Mouse (Mus musculus): ENCODE results near the gene Bicra. TPM values are rescaled to one million over a fixed set of nuclear protein-coding genes. Genes with fewer than 3 reads are reported as not detected.

The Bicra gene
- polyA plus RNA-seq, 1 experiment from 2014 or later = 8.9 TPM

- H3K4me1 ChIP-seq = peaks cover 16% of the 10 kb centered on the region; the same call in 1 of the 2 replicates
- H3K27ac ChIP-seq (replicated peaks) = no peak overlapping the region
- H3K4me3 ChIP-seq = no peak overlapping the region
- WGBS = 92% methylated on average over 8 of the region's 8 CpGs
- no peaks in the 10 kb centered on the region for H3K9me3 ChIP-seq
- no peaks in the 10 kb centered on the region for H3K27me3 ChIP-seq (replicated peaks; ENCODE audit: low read depth, poor library complexity, severe bottlenecking)
- DNase-seq (ENCODE audit: low spot score) = no peak
- peaks cover 34% of the 10 kb centered on the region for H3K36me3 ChIP-seq (replicated peaks)
These were observed 23.0 kb downstream of the Bicra start for GRCm38 (mm10) chr7:16024603-16025222.

- no peak overlapping the region for H3K4me3 ChIP-seq
- no peak overlapping the region for H3K27ac ChIP-seq (replicated peaks)
- 91% methylated on average over 5 of the region's 5 CpGs for WGBS
These were observed 28.2 kb downstream of the Bicra start for GRCm38 (mm10) chr7:16019256-16020094.

GRCm38 (mm10) chr7:16018016-16018810, 29.5 kb downstream of the Bicra start:
- Histone ChIP-seq H3K27me3 (replicated peaks; ENCODE audit: low read depth, poor library complexity, severe bottlenecking) (no peaks in the 10 kb centered on the region), H3K9me3 (no peaks in the 10 kb centered on the region), H3K36me3 (replicated peaks) (peaks cover 14% of the 10 kb centered on the region), H3K4me3 (no peak overlapping the region), H3K4me1 (peaks cover 21% of the 10 kb centered on the region), H3K27ac (replicated peaks) (no peak overlapping the region)
- DNase-seq (ENCODE audit: low spot score) = no peak
- WGBS = 84% methylated on average over 9 of the region's 9 CpGs

More at GRCm38 (mm10) chr7:16019256-16020094, 28.2 kb downstream of the Bicra start:
- Histone ChIP-seq H3K4me1 (peaks cover 14% of the 10 kb centered on the region; the same call in 1 of the 2 replicates), H3K27me3 (replicated peaks; ENCODE audit: low read depth, poor library complexity, severe bottlenecking) (no peaks in the 10 kb centered on the region), H3K9me3 (no peaks in the 10 kb centered on the region), H3K36me3 (replicated peaks) (peaks cover 9% of the 10 kb centered on the region)
- no peak for DNase-seq (ENCODE audit: low spot score)

GRCm38 (mm10) chr7:16015384-16015783, 32.3 kb downstream of the Bicra start:
- Histone ChIP-seq H3K27ac (replicated peaks) (no peak overlapping the region), H3K27me3 (replicated peaks; ENCODE audit: low read depth, poor library complexity, severe bottlenecking) (no peaks in the 10 kb centered on the region), H3K36me3 (replicated peaks) (peaks cover 37% of the 10 kb centered on the region), H3K9me3 (no peaks in the 10 kb centered on the region), H3K4me3 (no peak overlapping the region), H3K4me1 (peaks cover 14% of the 10 kb centered on the region)
- DNase-seq (ENCODE audit: low spot score) = no peak
- 85% methylated on average over 5 of the region's 5 CpGs for WGBS

- H3K27ac ChIP-seq (replicated peaks) = no peak overlapping the region
- 92% methylated on average over 8 of the region's 8 CpGs for WGBS
These were observed 33.1 kb downstream of the Bicra start for GRCm38 (mm10) chr7:16014521-16015175.

GRCm38 (mm10) chr7:16013722-16014275, 33.9 kb downstream of the Bicra start:
- DNase-seq (ENCODE audit: low spot score) = peak; percentile 18
- no peak overlapping the region for H3K27ac ChIP-seq (replicated peaks)
- WGBS = 50% methylated on average over 5 of the region's 5 CpGs
- H3K4me1 ChIP-seq = peaks cover 14% of the 10 kb centered on the region
- H3K36me3 ChIP-seq (replicated peaks) = peaks cover 33% of the 10 kb centered on the region
- no peaks in the 10 kb centered on the region for H3K27me3 ChIP-seq (replicated peaks; ENCODE audit: low read depth, poor library complexity, severe bottlenecking)
- H3K4me3 ChIP-seq = no peak overlapping the region
- no peaks in the 10 kb centered on the region for H3K9me3 ChIP-seq

More at GRCm38 (mm10) chr7:16014521-16015175, 33.1 kb downstream of the Bicra start:
- peaks cover 14% of the 10 kb centered on the region for H3K4me1 ChIP-seq
- DNase-seq (ENCODE audit: low spot score) = no peak
- peaks cover 36% of the 10 kb centered on the region for H3K36me3 ChIP-seq (replicated peaks)
- H3K27me3 ChIP-seq (replicated peaks; ENCODE audit: low read depth, poor library complexity, severe bottlenecking) = no peaks in the 10 kb centered on the region
- H3K9me3 ChIP-seq = no peaks in the 10 kb centered on the region
- no peak overlapping the region for H3K4me3 ChIP-seq

- no peaks in the 10 kb centered on the region for H3K27me3 ChIP-seq (replicated peaks; ENCODE audit: low read depth, poor library complexity, severe bottlenecking)
- no peak overlapping the region for H3K4me3 ChIP-seq
- peaks cover 33% of the 10 kb centered on the region for H3K36me3 ChIP-seq (replicated peaks)
- H3K9me3 ChIP-seq = no peaks in the 10 kb centered on the region
- peaks cover 14% of the 10 kb centered on the region for H3K4me1 ChIP-seq
- WGBS = 80% methylated on average over 11 of the region's 11 CpGs
- no peak overlapping the region for H3K27ac ChIP-seq (replicated peaks)
- DNase-seq (ENCODE audit: low spot score) = no peak
These were observed 35.0 kb downstream of the Bicra start for GRCm38 (mm10) chr7:16012576-16013263.

GRCm38 (mm10) chr7:16011418-16012085, 36.2 kb downstream of the Bicra start:
- H3K4me1 ChIP-seq = peaks cover 14% of the 10 kb centered on the region
- H3K27me3 ChIP-seq (replicated peaks; ENCODE audit: low read depth, poor library complexity, severe bottlenecking) = no peaks in the 10 kb centered on the region
- 93% methylated on average over 7 of the region's 7 CpGs for WGBS
- H3K9me3 ChIP-seq = no peaks in the 10 kb centered on the region
- H3K4me3 ChIP-seq = no peak overlapping the region
- H3K27ac ChIP-seq (replicated peaks) = no peak overlapping the region
- peaks cover 33% of the 10 kb centered on the region for H3K36me3 ChIP-seq (replicated peaks)
- DNase-seq (ENCODE audit: low spot score) = no peak

GRCm38 (mm10) chr7:16010649-16011048, 37.1 kb downstream of the Bicra start:
- no peak overlapping the region for H3K27ac ChIP-seq (replicated peaks)
- H3K4me3 ChIP-seq = no peak overlapping the region
- DNase-seq (ENCODE audit: low spot score) = no peak
- WGBS = 88% methylated on average over 5 of the region's 5 CpGs
- H3K9me3 ChIP-seq = no peaks in the 10 kb centered on the region
- H3K36me3 ChIP-seq (replicated peaks) = peaks cover 38% of the 10 kb centered on the region
- H3K4me1 ChIP-seq = peaks cover 14% of the 10 kb centered on the region
- no peaks in the 10 kb centered on the region for H3K27me3 ChIP-seq (replicated peaks; ENCODE audit: low read depth, poor library complexity, severe bottlenecking)

- Histone ChIP-seq H3K4me3 (no peak overlapping the region), H3K27me3 (replicated peaks; ENCODE audit: low read depth, poor library complexity, severe bottlenecking) (no peaks in the 10 kb centered on the region), H3K9me3 (no peaks in the 10 kb centered on the region), H3K27ac (replicated peaks) (no peak overlapping the region), H3K4me1 (peaks cover 20% of the 10 kb centered on the region), H3K36me3 (replicated peaks) (peaks cover 39% of the 10 kb centered on the region)
- no peak for DNase-seq (ENCODE audit: low spot score)
- 89% methylated on average over 7 of the region's 7 CpGs for WGBS
These were observed 38.1 kb downstream of the Bicra start for GRCm38 (mm10) chr7:16009636-16010035.

- Histone ChIP-seq H3K9me3 (no peaks in the 10 kb centered on the region), H3K27ac (replicated peaks) (peak overlapping the region; percentile 37; the same call in 1 of the 2 replicates), H3K4me1 (peaks cover 12% of the 10 kb centered on the region), H3K27me3 (replicated peaks; ENCODE audit: low read depth, poor library complexity, severe bottlenecking) (no peaks in the 10 kb centered on the region), H3K36me3 (replicated peaks) (peaks cover 39% of the 10 kb centered on the region), H3K4me3 (no peak overlapping the region)
- WGBS = 87% methylated on average over 3 of the region's 3 CpGs
- DNase-seq (ENCODE audit: low spot score) = no peak
These were observed 42.7 kb downstream of the Bicra start for GRCm38 (mm10) chr7:16005020-16005419.

Data from embryonic facial prominence, embryonic 10.5 days (tissue).